Comparison of ENCODE assay signal across 12 mouse cellular contexts in the genomic region with DNA sequence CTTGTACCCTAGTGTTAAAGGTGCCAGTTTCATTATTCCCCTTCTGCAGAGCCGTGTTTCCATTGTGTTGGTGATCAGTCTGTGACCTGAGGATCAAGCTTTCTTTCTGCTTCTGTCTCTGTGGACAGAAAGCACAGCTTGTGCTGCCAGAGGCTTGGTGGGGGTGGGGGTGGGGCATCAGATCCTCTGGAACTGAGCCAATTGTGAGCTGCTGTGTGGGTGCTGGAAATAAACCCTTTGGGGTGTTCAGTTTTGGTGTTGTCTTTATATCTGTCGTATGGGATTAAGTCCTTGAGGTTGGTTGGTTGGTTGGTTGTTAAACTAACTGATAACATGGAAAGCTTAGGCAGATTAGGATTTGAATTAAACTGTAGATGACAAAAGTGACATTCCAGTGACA. TPM values are rescaled to one million over a fixed set of nuclear protein-coding genes. Genes with fewer than 3 reads are reported as not detected.
DNase-seq lines count a peak whose midpoint lies in the region; ATAC-seq and TF ChIP-seq lines count a peak whose summit lies in the region.
"Had no signal": no experiment of that assay in that cellular context is flagged by ENCODE, and none has a peak within 500 bp of the region (broad histone marks: within the 10 kb centered on the region; RNA-seq: fewer than 3 reads in every experiment).

No protein-coding gene starts in this region.

- intact Hi-C loops in heart, postnatal 14 days (cut with DNase I), result no loop called here

- no peak overlapping the region for H3K4me3 ChIP-seq in heart, postnatal 0 days (ENCODE audit: low read depth, low read length)
- H3K4me3 ChIP-seq in forebrain, embryonic 12.5 days (replicated peaks), result no peak overlapping the region
- H3K4me3 ChIP-seq in hindbrain, embryonic 13.5 days, result no peak overlapping the region
- H3K4me3 ChIP-seq: kidney, embryonic 15.5 days; limb, embryonic 12.5 days had no signal

- TF ChIP-seq EP300 in heart, postnatal 0 days (IDR thresholded peaks at IDR 0.05; ENCODE audit: low read depth), result no peak

- no peaks in the 10 kb centered on the region for H3K27me3 ChIP-seq in heart, postnatal 0 days (ENCODE audit: control insufficient read depth, insufficient read depth, low read length)
- H3K27me3 ChIP-seq in forebrain, embryonic 12.5 days, result no peaks in the 10 kb centered on the region
- H3K27me3 ChIP-seq in hindbrain, embryonic 13.5 days, result no peaks in the 10 kb centered on the region
- H3K27me3 ChIP-seq: kidney, embryonic 15.5 days; limb, embryonic 12.5 days had no signal

- H3K36me3 ChIP-seq in heart, postnatal 0 days (replicated peaks; ENCODE audit: control insufficient read depth, insufficient read depth, low read length), result peaks cover 54% of the 10 kb centered on the region
- peaks cover 74% of the 10 kb centered on the region for H3K36me3 ChIP-seq in forebrain, embryonic 12.5 days (replicated peaks)
- H3K36me3 ChIP-seq in hindbrain, embryonic 13.5 days, result peaks cover 66% of the 10 kb centered on the region

- peak; percentile 50; the same call in 1 of the 2 replicates for ATAC-seq in heart, postnatal 0 days (ENCODE audit: insufficient read depth, low read depth)
- no peak for ATAC-seq in forebrain, embryonic 12.5 days (ENCODE audit: low FRiP score)
- no peak for ATAC-seq in hindbrain, embryonic 13.5 days (ENCODE audit: low FRiP score)

- 29% methylated on average over 2 of the region's 2 CpGs for WGBS in heart, postnatal 0 days
- 24% methylated on average over 2 of the region's 2 CpGs for WGBS in forebrain, embryonic 12.5 days
- WGBS in hindbrain, embryonic 13.5 days, result 34% methylated on average over 2 of the region's 2 CpGs

- DNase-seq in heart, postnatal 0 days (ENCODE audit: low spot score), result peak; percentile 29
- no peak for DNase-seq in heart, postnatal 14 days
- peak; percentile 28 for DNase-seq in retina, adult 2 months (ENCODE audit: low read depth, low spot score)
- no peak for DNase-seq in lung, postnatal 25 days (ENCODE audit: low spot score)
- no peak for DNase-seq in adrenal gland, postnatal 10 days
- DNase-seq: cerebellum, adult 2 months; heart, postnatal 36 days; lung, adult 2 months had no signal

- H3K4me2 ChIP-seq in heart, postnatal 0 days (ENCODE audit: low read depth, low read length), result no peak overlapping the region
- H3K4me2 ChIP-seq in forebrain, embryonic 12.5 days, result no peak overlapping the region
- H3K4me2 ChIP-seq in hindbrain, embryonic 13.5 days, result no peak overlapping the region
- H3K4me2 ChIP-seq: kidney, embryonic 15.5 days; limb, embryonic 12.5 days had no signal

- H3K9ac ChIP-seq in heart, postnatal 0 days (replicated peaks; ENCODE audit: low read depth, low read length), result no peak overlapping the region
- H3K9ac ChIP-seq in forebrain, embryonic 12.5 days, result no peak overlapping the region
- H3K9ac ChIP-seq in hindbrain, embryonic 13.5 days, result peak overlapping the region; percentile 31; the same call in 1 of the 2 replicates
- H3K9ac ChIP-seq: kidney, embryonic 15.5 days; limb, embryonic 12.5 days had no signal

- H3K9me3 ChIP-seq in heart, postnatal 0 days (replicated peaks; ENCODE audit: control insufficient read depth, low read length), result no peaks in the 10 kb centered on the region
- no peaks in the 10 kb centered on the region for H3K9me3 ChIP-seq in forebrain, embryonic 12.5 days
- no peaks in the 10 kb centered on the region for H3K9me3 ChIP-seq in hindbrain, embryonic 13.5 days
- H3K9me3 ChIP-seq: kidney, embryonic 15.5 days; limb, embryonic 12.5 days had no signal

- peaks cover 8% of the 10 kb centered on the region for H3K4me1 ChIP-seq in heart, postnatal 0 days (ENCODE audit: control insufficient read depth, insufficient read depth)
- H3K4me1 ChIP-seq in forebrain, embryonic 12.5 days, result peaks cover 16% of the 10 kb centered on the region
- H3K4me1 ChIP-seq in hindbrain, embryonic 13.5 days (replicated peaks), result peaks cover 11% of the 10 kb centered on the region
- H3K4me1 ChIP-seq: kidney, embryonic 15.5 days; limb, embryonic 12.5 days had no signal

- no peak for TF ChIP-seq CTCF in heart, postnatal 0 days (IDR thresholded peaks at IDR 0.05; ENCODE audit: low read depth)

- H3K27ac ChIP-seq in heart, postnatal 0 days (ENCODE audit: low read depth), result peak overlapping the region; percentile 78
- peak overlapping the region; percentile 74 for H3K27ac ChIP-seq in forebrain, embryonic 12.5 days
- peak overlapping the region; percentile 61 for H3K27ac ChIP-seq in hindbrain, embryonic 13.5 days
- H3K27ac ChIP-seq: limb, embryonic 12.5 days had no signal

RNA-seq across cellular contexts. Expression of a gene that starts 52.3 kb away (rescaled TPM):
- total RNA-seq in heart, postnatal 0 days (2014; rRNA removed; ENCODE audit: low replicate concordance), result 62.4 and 97.0 TPM in 2 replicates
- polyA plus RNA-seq in heart, postnatal 0 days (2015; fragmentation: Nextera tagmentation; extraction: Ambion mirVana), result 78.1 and 80.9 TPM in 2 replicates
- total RNA-seq in heart, postnatal 14 days (2021), result 10 to 100 TPM; 77.5 to 83.0 TPM
- polyA plus RNA-seq in forebrain, embryonic 12.5 days (2016; fragmentation: Nextera tagmentation; extraction: Ambion mirVana), result 214 and 229 TPM in 2 replicates
- polyA plus RNA-seq in hindbrain, embryonic 13.5 days (2015; fragmentation: Nextera tagmentation; extraction: Ambion mirVana), result 220 and 233 TPM in 2 replicates
- 100 to 1,000 TPM; 153 to 170 TPM for total RNA-seq in adrenal gland, postnatal 10 days (2021)

Comparison
In these comparisons a context has a peak if more than half of its experiments do, and no peak if none do; other contexts are left out.
1. DNase-seq: peak in heart, postnatal 0 days (single experiment) and retina, adult 2 months (single experiment); none in heart, postnatal 14 days (0 of 2), lung, postnatal 25 days (single experiment) and adrenal gland, postnatal 10 days (single experiment).
2. Peak in every context shown above with its lines, with median percentiles within 50 percentile points of each other: H3K27ac ChIP-seq.